Mouse (Mus musculus): ENCODE measurements around the gene Samt3. TPM values are rescaled to one million over a fixed set of nuclear protein-coding genes. Genes with fewer than 3 reads are reported as not detected.

Samt3 gene
- not detected in 2 replicates for polyA plus RNA-seq (2016; fragmentation: Nextera tagmentation; extraction: Ambion mirVana)

DNA sequence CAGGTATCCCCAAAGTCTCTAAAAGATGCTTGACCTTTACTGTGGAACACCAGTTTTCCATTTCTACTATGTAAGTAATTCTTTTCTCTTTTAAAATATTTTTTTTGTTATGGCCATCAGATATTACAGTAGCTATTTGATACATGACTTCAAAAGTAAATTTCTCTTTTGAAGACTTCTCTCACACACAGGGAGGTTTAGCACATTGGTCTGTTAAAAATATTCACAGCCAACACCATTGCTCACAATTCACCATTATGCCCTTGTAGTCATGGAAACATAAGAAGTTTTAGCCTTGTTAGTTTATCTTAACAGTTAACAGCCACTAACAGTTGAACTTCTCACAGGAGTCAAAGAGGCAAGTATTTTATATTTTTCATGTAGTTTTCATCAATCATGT is at the start of gene Samt3:
Gene Samt3, plus strand, starts transcription at position 301 of the 400 bp plus-strand sequence.
- Histone ChIP-seq H3K9me3 (no peaks in the 10 kb centered on the region), H3K36me3 (replicated peaks) (no peaks in the 10 kb centered on the region), H3K4me3 (no peak within 1 kb of the TSS), H3K27me3 (replicated peaks; ENCODE audit: low read depth, poor library complexity, severe bottlenecking) (no peaks in the 10 kb centered on the region), H3K4me1 (no peaks in the 10 kb centered on the region), H3K27ac (replicated peaks) (no peak within 1 kb of the TSS)
- DNase-seq (ENCODE audit: low spot score), result no peak

DNA sequence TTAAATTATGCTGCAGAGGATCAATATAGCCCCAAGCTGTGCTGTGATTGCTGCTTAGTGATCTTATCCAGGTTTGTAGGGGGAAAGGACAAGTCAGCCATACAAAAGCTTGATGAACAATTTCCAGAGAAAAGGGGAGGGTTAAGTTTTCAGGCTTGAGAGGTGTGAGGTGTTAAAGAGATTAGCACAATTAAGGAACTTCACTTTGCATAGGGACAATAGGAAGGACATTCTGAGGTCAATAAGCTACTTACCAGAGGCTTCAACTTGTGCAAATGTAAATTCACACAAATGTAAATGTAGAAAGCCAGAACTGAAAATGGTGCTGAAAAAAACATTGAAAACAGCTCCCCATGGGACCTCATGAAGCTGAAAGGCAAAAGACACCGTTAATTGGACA is 27.4 kb upstream of the Samt3 start:
- DNase-seq (ENCODE audit: low spot score), result no peak

DNA sequence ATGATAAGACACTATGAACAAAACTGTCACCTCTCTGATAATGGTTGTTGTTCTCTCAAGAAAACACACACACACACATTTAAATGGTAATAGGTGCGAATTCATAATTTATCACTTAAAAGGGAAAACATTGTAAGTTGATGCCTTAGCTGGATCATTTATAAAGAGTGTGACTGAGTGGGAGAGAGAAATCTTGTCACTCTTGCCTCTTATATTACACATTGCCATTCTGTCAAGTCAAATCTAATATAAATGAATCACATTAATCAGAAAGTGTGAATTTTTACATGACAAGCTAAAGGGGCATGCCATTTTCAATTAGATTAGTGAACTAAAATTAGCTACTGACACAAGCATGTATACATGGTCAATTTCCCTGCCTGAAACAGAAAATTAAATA is 44.7 kb downstream of the Samt3 start:
- Histone ChIP-seq H3K4me1 (no peaks in the 10 kb centered on the region), H3K27me3 (replicated peaks; ENCODE audit: low read depth, poor library complexity, severe bottlenecking) (0 out of 2 replicates have a peak, but pooled peaks cover 3% of the 10 kb centered on the region), H3K4me3 (no peak overlapping the region), H3K36me3 (replicated peaks) (no peaks in the 10 kb centered on the region), H3K9me3 (no peaks in the 10 kb centered on the region), H3K27ac (replicated peaks) (no peak overlapping the region)
- no peak for DNase-seq (ENCODE audit: low spot score)
- WGBS, result 78% methylated on average over 1 of the region's 1 CpGs

More for the DNA sequence above, 27.4 kb upstream of the Samt3 start:
- Histone ChIP-seq H3K9me3 (no peaks in the 10 kb centered on the region), H3K27me3 (replicated peaks; ENCODE audit: low read depth, poor library complexity, severe bottlenecking) (0 out of 2 replicates have a peak, but pooled peaks cover 3% of the 10 kb centered on the region), H3K4me1 (no peaks in the 10 kb centered on the region), H3K27ac (replicated peaks) (no peak overlapping the region), H3K36me3 (replicated peaks) (no peaks in the 10 kb centered on the region), H3K4me3 (no peak overlapping the region)
- WGBS, result 39% methylated on average over 1 of the region's 1 CpGs

Other genes with a start within 250 kb of the Samt3 start
- gene 5430427O19Rik, start 173.8 kb upstream of the Samt3 start, polyA plus RNA-seq (2016; fragmentation: Nextera tagmentation; extraction: Ambion mirVana), result not detected in 2 replicates
- gene Nr0b1, start 147.6 kb downstream of the Samt3 start, polyA plus RNA-seq (2016; fragmentation: Nextera tagmentation; extraction: Ambion mirVana), result 1.9 and 2.2 TPM in 2 replicates

All from embryonic facial prominence, embryonic 10.5 days (tissue).